Mouse (Mus musculus) T-cell, adult 2 months (primary cell): ENCODE data around the gene Ankrd35.
"Not testable (repeated sequence)": the region's sequence is repeated elsewhere in the genome, so short reads cannot be mapped to it uniquely, and the experiment has no call there.

ENCODE experiments used
- DNase-seq: peaks from one replicate; pipeline ENCODE4 v3.0.0; 2022; ENCODE audit warnings: low spot score

Ankrd35 gene

DNA sequence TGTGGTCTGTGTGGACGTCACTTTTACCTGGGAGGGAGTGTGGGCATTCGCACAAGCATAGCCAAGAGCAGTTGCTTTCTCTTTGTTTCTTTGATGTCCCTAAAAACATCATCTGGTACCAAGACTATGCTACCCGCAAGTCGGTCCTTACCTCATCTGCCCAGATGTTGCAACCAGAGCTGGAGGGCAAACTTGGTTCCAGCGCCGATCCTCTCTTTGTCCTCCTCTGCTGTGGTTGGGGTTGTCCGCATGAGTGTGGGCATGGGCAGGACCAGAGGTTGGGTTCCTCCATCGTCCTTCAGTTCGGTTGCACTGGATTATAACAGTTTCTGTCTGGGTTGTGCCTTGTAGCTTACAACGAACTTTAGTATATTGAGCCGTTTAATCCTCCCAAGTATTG, 36.3 kb downstream of the Ankrd35 start:
- DNase-seq, result no peak

DNA sequence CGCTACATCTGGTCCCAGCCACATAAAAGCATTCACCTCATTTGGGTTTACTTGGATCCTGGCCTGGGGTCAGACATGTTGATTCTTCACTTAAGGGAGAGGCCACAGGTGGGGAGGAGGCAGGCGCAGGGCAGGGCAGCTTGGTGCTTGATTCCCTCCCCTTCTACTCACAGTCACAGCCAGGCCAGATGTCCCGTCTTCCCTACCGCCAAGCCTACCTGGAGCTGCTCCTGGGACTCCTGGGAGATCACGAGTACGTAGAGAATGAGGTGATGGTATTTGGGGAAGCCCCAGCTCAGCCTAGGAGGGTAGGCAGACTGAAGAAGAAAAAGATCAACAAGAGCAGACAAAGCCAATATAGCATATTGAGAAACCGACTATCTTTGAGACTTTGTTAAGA, 37.1 kb downstream of the Ankrd35 start:
- DNase-seq, result no peak

DNA sequence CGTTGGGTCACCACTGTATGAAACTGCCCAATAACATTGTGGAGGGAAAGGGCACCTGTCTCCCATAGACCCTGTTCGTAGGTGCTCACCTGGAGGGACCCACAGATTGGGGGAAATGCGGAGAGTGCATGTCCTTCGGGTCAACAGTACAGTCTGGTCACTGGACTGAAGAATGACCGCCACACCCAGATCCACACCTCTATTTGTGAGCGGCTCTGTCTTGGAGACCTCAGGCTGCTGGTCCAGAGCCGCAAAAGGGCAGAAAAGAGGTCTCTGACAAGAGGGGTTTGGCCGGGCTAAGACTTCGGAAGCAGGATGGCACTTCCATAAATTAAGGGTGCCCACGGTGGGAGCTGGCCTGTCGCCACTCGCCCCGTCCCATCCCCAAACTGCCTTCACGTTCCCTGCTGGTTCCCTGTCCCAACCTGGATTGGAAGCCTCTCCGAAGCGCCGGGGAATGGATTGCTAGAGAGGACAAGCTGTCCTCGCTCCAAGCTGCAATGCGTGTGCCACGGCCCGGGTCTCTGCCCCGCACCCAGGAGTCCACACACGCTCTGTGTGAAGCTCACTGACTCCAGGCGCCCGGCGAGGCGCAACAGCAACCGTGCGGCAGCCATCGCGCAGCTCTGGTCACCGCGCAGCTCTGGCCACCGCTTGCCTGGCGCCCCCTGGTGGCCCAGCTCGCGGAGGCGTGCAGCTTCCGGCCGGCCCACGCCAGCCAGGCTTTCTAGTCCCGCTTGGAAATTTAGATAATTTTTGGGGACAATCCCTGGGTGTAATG, 38.2 kb downstream of the Ankrd35 start, which contains the start of gene Nudt17:
Gene Nudt17, minus strand, starts transcription at position 660 of the 781 bp plus-strand sequence.
- peak; percentile 56 for DNase-seq

DNA sequence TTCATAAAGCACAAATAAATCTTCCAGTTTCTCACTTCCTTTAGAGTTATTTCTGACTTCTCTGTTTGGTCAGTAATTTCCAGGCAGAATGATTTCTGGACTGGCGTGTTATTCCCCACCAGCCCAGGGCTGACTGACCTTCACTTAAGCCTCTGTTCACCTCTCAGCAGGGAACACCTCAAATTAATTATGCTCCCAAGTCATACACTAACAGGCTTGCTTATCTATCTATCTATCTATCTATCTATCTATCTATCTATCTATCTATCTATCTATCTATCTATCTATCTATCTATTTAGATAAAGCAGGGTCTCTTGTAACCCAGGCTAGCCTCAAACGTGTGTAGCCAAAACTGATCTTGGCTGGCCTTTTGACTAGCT, 38.7 kb downstream of the Ankrd35 start:
- no peak for DNase-seq

DNA sequence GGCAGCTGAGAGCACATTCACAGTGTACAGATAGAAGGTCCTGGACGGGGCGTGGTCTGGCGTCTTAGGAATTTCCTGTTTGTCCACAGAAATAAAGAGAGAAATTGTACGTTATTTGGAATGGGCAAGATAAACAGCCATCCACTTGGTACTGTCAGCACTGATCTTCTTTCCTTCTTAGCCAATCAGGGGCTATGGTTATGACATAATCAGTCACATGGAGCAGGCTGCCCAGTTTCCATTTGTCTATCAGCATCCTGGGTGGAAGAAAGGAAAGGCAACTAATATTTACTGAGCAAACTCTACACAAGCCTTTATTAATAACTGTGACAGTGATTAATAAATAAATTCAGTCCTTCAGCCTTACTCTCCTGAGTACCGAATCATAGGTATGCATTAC, 44.4 kb downstream of the Ankrd35 start:
- no peak for DNase-seq

DNA sequence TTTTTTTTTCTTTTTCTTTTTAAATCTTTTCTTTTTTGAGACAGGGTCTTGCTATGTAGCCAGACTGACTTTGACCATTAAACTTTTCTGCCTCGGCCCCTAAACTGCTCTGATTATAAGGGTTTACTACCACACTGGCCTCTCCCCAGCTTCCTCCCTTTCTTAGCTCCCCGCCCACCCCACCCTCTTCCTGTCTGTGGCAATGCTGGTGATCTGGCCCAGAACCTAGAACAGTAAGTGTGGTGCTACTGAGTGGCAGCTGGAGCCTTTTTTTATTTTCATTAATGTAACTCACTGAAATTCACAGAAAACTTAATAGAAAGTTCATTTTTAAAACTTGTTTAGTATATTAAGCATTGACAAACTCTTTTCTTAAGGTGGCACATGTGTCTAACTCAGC, 45.9 kb downstream of the Ankrd35 start:
- no peak for DNase-seq

DNA sequence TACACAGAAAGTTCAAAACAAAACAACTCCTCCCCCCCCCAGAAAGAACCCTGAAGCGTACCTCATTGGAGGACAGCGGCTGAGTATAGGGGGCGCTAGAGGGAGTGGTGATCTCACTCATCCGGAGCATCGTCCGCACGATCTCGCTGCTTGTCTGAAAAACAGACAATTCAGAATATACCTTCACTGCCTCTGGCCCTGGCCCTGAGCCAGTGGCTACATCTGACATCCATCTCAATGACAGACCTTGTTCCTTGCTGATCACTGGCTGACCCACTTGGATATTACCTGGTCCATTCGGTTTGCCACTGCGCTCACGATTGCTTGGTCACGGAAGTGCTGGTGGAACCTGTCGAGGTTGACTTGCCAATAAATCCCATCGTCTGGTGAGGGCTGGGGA, 49.2 kb downstream of the Ankrd35 start:
- DNase-seq, result no peak

DNA sequence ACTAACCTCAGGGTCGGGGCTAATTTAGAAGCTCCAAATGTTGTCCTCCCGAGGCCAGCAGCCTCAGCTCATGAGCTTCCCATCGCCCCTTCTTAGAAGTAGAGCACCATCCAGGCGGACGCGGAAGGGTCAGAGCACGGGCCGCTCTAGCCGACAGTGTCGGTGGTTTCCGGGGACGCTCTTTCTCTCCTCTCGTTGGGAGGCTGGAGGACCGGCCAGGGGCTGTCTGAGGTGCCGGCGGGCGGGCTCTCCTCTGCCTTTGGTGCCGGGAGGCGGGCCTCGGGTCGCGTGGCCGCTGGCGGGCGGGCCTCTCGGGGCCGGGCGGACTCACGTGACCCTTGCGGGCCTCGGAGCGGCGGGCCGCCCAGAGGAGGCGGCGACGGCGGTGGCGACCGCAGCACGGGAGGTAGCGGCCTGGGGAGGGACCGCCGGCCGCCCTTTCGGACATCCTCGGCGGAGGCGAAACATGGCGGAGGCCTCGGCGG, 57.5 kb downstream of the Ankrd35 start, which contains the start of the genes Polr3c and Rnf115:
Gene Polr3c, minus strand, starts transcription at position 286 of the 485 bp plus-strand sequence.
Gene Rnf115, plus strand, starts transcription at position 322 of the 485 bp plus-strand sequence.
- DNase-seq, result peak; percentile 87

DNA sequence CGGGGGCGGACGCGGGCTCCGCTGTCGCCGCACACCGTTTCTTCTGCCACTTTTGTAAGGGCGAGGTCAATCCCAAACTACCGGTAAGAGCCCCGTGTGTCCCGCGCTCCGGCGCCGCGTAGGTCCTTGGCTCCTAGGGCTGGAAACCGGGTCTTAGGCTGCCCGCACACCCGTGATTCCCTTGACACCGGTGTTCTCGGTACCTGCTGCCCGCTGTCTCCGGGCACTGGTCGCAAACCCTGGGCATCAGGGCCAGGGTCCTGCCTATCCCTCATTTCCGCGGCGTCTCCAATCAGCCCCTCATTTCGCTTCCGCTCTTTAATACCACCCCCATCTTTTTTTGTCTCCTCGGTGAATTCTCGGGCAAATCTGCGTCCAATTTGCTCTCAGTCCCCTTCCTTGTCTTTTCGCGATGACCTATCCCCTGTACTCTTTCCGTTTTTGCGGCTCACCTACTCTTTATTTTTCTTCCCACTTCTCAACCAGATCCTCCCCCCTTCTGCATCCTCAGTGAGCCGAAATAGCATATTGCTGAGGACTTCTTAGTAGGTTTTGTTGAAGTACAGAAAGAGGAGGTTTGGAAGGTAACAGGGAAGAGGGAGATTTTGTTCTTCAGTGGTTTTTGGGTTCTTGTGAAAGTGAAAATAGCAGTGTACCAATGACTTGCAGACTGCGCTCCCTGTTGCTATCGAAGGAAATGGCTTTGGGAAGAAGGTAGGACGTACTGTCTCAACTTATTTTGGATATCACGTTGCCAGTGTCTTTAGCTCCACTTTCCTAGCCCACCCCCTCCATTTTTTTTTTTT, 58.1 kb downstream of the Ankrd35 start:
- DNase-seq, result peak; percentile 23

DNA sequence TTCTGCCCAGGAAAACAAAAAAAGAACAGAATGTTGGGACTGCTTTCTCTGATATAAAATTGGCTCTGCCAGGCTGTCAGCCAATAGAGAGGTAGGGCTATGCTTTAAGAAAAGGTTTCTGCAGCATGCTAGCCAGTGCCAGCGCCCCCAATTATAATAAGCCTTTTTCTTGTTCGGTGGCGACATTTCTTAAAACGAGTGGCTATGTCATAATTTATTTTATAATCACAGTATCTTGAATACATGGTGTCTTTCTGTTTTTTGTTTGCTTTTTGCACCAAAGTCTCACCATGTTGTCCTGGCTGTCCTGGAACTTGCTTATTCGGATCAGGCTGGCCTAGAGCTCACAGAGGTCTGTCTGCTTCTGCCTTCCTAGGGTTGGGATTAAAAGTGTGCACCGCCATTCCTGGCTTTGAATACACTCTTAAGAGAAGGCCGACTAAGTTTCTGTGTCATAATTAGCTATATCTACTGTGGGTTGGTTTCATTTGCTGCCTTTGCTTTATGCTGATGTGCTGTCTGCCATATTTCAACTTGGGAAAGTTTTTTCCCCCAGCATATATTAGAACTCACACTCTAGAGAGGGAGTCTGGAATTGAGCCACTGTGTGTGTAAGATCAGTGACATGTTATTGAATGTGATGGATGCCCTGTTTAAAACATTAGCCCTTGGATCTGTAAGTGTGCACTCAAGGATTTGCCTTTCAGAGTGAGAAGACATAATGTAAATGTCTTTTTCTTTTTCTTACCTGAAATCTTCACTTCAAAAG, 58.9 kb downstream of the Ankrd35 start:
- no peak for DNase-seq

DNA sequence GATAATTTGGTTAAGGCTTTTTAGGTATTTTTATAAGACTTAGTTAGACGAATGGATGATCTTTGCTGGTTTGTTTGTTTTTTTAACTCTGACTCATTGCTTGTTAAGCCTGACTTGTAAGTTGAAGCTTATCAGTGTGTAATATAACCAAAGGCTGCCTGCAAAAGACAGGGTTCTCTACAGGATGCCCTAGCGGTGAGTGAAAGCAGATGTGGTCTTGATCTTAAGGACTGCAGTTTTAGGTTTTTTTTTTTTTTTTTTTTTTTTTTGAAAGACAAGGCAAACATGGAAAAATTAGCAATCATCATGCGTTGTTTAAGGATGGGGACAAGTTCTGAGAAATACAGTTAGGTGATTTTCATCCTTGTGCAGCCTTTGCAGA, 59.5 kb downstream of the Ankrd35 start:
- DNase-seq, result peak; percentile 45

DNA sequence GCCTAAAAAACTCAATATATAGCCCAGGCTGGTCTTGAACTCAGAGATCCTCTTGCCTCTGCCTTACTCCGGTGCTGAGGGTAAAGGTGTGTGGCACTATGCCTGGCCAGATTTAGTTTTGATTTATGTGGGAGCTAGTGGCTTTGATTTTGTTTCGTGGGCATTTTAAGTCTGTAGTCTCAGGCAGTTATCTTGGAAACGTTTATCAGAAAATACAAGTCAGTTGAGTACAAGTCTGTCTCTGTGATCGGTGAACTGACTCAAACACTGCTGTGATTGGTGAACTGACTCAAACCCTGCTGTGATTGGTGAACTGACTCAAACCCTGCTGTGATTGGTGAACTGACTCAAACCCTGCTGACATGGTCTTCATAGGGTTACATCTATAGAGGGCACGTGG, 60.9 kb downstream of the Ankrd35 start:
- DNase-seq, result no peak

DNA sequence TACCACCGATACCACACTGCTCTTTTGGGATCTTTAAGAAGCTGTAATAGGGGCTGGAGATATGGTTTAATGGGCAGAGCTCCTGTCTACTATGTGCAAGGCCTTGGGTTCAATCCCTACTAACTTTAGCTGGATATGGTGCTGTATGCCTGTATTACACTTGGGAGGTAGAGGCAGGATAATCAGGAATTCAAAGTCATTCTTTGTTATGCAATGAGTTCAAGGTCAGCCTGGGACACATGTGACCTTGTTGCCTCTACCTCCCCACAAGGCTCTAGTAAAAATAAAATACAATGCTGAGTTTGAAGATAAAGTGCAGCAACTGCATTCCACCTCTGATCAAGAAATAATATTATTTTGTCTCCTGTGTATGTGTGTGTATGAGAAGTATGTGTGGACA, 64.1 kb downstream of the Ankrd35 start:
- DNase-seq, result no peak

DNA sequence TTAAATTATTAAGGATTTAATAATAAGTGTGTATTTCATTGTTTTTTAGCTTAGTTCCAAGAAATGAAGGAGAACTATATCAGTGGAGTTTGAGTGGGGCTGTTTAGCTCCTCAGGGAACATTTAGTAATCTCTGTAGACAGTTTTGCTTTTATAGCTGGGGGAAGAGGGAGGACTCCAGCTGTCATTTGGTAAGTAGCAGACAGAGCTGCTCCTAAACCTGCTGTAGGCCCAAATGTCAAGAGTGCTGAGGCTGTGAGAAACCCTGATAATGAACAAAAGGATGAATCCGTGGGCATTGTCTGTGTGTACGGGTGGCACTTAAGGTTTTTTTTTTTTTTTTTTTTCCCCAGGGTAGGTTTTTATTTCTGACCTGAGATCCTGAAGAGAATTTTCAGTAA, 65.3 kb downstream of the Ankrd35 start:
- no peak for DNase-seq

DNA sequence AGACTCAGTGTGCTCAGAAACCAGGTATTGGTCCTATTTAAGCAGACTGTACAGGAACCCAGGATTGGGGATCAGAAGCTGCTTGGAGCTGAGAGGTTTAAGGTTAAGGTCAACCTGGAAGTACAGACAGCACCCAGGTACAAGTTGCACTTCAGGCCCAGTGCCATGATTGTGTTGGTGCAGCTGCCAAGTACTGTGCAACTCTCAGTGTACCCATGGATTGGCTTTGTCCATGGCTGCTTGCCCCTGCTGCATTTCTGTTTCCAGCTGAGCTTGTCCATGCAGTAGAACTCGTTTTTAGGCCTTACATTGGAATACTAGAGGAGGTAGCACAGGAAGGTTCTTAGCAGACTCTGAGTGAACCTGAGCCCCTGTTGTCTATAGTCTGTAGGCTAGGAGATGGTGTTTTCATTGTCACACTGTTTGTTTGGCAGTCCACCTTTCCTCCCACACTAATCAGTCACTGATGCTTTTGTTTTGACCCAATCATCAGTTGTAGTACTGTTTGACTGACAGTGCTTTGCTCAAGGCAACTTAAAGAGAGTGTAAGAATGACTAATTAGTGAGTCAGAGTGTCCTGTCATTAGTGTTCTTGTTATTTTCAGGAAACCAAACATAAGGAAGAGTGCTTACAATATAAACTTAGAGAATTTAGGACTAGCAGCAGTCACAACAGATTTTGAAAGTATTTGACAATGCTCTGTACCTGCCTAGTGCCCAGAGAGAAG, 67.2 kb downstream of the Ankrd35 start:
- no peak for DNase-seq

DNA sequence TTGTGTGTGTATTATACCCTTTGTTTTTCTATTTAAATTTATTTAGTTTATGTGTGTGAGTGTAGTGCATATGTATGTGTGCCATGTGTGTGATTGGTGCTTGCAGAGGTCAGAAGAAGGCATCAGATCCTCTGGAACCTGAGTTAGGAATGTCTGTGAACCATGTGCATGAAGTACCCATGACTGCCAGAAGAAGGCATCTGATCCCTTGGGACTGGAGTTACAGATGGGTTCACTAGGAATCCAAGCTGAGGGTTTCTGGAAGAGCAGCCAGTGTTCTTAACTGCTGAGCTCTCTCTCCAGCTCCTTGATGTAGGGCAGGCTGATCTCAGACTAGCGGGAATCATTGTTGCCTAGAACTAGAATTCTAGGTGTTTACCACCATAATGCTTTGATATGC, 68.1 kb downstream of the Ankrd35 start:
- no peak for DNase-seq

DNA sequence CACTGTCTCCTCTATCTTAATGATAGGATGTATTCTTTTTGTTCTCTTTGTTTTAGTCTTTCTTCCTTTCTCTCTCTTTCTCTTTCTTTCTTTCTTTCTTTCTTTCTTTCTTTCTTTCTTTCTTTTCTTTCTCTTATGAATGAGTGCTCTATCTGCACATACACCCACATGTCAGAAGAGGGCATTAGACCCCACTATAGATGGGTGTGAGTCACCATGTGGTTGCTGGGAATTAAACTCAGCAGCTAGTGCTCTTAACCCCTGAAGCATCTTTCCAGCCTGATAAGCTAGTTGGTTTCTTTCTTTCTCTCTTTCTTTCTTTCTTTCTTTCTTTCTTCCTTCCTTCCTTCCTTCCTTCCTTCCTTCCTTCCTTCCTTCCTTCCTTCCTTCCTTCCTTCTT, 70.3 kb downstream of the Ankrd35 start:
- not testable (repeated sequence) for DNase-seq
